Mouse (Mus musculus): ENCODE measurements around the gene Hfm1.

Gene Hfm1

GRCm38 (mm10) chr5:106925488-106926368 is at the start of gene Hfm1:
Gene Hfm1 (minus strand): TSS chr5:106926321.
- peak; percentile 47 to 66 for DNase-seq

DNA sequence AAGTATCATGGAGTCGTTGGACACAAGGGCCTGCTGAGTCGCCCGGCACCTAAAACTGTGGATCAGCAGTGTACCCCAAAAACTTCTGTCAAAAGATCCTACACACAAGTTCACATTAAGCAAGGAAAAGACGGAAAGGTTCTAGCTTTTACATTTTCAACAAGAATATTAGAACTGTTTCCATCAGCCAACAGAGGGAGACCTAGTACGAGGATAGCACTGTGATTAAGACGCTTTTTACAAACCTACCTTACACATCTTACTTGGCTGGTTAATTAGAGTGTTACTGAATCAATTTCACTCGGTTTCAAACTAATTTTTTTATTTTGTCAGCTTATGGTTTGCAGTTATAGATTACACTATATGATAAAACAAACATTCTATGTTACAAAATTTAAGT is 47.8 kb upstream of the Hfm1 start:
- no peak for DNase-seq

DNA sequence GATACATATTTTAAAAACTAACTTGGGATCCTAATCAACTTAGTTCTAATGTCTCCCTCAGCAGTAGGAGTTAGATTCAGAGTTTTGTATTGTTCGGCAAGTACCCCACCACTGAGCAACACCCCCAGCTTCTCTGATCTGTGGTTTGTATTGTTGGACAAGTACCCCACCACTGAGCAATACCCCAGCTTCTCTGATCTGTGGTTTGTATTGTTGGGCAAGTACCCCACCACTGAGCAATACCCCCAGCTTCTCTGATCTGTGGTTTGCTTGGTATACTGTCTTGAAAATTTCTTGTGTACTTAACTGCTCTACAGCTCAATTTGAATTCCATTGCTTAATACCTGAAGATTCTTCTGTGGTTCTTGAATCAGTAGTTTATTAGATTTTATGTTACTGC is 41.5 kb upstream of the Hfm1 start:
- no peak for DNase-seq

- DNase-seq, result no peak
Observed at GRCm38 (mm10) chr5:106966443-106966842, 40.3 kb upstream of the Hfm1 start.

GRCm38 (mm10) chr5:106964513-106965014 is 38.4 kb upstream of the Hfm1 start:
- no peak for DNase-seq

DNA sequence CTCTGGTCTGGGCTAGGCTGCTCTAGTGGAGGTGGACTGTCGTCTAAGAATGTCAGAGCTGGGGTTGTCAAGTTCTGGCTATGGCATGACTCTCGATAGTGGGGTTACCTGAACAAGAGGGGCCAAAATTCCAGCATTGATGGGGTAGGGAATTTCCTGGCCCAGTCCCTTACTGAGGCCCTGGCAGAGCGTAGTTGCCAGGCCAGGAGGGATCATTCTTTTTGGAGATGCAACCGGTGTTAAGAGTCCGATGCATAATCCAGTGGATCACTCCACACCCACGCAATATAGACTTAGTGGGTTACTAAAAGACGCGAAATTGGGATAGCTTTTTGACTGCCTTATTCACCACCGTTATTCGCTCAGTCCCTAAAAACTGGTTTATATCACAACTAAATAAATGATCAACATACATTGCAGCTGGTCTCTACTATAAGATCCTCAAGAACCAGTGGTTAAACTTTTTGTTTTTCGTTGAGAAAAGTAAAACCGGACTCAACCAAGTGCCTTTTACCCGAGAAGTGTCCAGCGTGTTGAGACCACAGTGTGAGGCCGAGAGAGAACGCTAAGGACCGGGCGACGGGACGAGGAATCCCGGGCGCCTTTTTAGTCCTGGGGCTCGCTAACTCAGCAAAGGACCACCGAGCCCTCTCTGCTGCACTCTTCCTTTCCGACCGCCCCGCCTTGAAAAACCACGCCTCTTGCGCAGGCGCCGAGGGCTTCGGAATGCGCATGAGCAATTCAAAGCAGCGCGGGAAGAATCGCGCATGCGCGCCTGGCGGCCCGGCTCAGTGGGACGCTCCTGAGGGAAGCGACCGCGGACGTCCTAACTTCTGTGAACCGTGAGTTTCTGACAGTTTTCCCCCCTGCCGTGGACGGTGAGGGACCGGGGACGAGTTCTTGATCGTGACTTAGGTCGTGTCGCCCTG is 37.7 kb upstream of the Hfm1 start, which contains the start of gene Cdc7:
Gene Cdc7, plus strand, starts transcription at position 739 of the 929 bp plus-strand sequence.
- peak; percentile 94 to 95 for DNase-seq

- no peak for DNase-seq
Observed at GRCm38 (mm10) chr5:106960451-106960850, 34.3 kb upstream of the Hfm1 start.

DNA sequence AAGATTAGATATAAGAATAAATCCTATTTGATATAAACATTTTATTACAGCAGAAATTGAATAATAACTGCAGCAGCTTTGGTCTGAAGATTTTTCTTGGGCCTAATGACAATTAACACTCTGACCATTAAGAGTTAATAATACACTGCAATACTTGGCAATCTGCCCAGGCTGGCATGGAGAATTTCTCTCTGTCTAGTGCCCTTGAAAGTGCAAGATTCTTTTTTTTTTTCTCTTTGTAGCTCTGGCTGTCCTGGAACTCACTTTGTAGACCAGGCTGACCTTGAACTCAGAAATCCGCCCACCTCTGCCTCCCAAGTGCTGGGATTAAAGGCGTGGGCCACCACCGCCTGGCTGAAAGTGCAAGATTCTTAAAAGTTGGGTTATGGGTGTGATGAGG is 32.9 kb upstream of the Hfm1 start:
- DNase-seq, result peak in 1 of 2 experiments; percentile 42

- DNase-seq, result no peak
Observed at GRCm38 (mm10) chr5:106956467-106956866, 30.3 kb upstream of the Hfm1 start.

- no peak for DNase-seq
Observed at GRCm38 (mm10) chr5:106948683-106949082, 22.6 kb upstream of the Hfm1 start.

DNA sequence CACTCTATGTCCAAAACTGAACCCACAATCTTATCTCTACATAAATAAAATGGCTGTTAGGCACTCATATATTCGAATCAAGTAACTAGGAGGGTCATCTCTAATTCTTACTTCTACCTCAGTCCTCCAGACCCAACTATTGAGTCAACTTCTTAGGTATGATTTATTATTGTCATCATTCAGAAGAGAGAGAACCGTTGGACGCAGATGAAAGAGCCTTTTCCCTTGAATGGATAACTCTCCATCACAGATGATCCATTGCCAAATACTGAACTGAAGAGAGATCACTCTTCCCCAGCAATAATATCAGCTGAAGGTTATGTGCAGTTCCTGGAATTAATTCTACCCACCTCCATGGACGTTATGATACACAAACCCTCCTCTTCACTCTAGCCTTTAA is 20.2 kb upstream of the Hfm1 start:
- DNase-seq, result no peak

GRCm38 (mm10) chr5:106927996-106928395 is 1.9 kb upstream of the Hfm1 start:
- DNase-seq, result no peak

- DNase-seq, result no peak
Observed at GRCm38 (mm10) chr5:106926369-106926686, 207 bp upstream of the Hfm1 start.

GRCm38 (mm10) chr5:106919315-106919714 is 6.8 kb downstream of the Hfm1 start:
- no peak for DNase-seq

DNA sequence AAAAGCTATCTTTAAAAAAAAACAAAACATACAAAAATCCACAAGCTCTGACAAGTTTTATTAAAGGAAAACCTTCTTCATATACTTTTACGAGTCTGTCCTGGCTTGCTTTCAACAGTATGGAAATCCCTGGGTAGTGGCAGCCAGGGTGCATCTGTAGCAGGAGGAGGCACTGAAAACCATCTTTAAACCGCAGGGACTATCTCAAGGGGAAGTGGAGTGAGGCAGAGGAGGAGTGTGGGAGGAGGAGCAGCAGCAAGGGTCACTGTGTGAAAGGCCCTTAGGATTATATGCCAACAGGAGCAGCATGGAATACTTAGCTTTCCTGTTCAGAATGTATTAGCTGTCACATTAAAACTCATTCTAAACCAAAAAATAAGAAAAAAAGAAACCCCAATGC is 29.2 kb downstream of the Hfm1 start:
- no peak for DNase-seq

DNA sequence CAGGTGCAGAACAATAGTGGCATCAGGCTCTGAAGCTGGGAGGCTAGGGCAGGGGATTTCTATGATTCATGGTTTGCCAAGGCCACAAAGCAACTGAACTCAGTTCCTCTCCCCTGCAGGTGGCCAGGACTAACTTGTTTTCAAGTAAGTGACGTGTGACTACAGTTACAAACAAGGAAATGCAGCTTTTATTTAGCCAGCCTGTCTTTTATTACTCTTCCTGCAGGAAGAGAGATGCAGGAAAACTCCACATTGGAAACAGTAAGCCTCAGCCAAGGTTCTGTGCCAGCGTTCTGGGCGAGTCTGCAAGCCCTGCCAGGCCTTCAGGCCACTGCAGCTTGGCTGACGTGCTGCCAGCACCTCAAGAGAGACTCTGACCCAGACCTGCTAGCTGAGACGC is 34.3 kb downstream of the Hfm1 start:
- DNase-seq, result peak in 1 of 2 experiments; percentile 29

GRCm38 (mm10) chr5:106887303-106888071 is 38.6 kb downstream of the Hfm1 start:
- no peak for DNase-seq

DNA sequence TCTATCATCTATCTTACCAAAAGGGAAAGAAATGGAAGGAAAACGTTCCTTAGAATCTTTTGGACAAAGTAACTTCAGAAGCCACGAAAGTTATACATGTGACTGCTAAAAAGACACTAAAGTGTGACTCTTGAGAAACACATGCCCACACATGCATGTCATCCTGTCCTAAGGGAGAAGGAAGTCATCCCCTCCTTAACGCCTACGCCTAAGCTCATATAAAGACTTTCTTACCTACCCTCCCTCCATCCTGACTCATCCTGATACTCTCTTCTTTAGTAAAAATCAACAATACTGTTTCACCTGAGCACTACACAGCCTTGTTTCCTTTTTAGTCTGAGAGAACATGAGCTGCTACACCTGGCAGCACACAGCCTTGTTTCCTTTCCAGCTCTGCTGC is 40.6 kb downstream of the Hfm1 start:
- DNase-seq, result no peak

- DNase-seq, result no peak
Observed at GRCm38 (mm10) chr5:106876438-106876837, 49.7 kb downstream of the Hfm1 start.

DNA sequence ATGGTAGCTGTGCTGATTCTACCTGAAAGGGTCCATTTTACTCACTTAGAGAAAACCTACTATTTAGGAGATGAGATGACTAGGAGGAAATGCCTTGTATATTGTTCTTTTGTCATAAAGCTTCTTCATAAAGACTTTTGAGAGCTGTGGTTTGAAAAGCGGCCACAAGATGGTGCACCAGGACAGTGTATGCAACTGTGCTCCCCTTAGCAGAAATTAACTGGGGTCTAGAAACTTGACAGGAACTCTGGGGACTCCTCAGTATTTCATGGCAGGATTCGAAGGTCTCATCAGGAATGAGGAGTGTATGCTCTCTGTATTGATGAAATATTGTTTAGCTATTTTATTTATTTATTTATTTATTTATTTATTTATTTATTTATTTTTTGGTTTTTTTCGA is 65.7 kb downstream of the Hfm1 start:
- peak; percentile 28 to 74 for DNase-seq

DNA sequence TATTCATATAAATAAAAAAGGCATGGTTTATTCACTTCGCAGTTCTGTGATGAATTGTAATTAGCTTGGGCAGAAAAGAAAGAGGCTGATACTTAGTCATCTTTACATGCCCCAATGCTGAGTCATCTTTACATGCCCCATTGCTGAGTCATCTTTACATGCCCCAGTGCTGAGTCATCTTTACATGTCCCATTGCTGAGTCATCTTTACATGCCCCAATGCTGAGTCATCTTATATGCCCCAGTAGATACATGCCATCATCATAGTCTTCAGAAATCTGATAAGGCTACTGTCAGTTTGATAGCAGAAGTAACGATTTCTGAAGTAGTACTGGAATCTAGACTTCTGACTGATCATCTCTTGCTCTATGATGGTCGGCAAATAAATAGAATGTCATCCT is 72.8 kb downstream of the Hfm1 start:
- DNase-seq, result no peak

DNA sequence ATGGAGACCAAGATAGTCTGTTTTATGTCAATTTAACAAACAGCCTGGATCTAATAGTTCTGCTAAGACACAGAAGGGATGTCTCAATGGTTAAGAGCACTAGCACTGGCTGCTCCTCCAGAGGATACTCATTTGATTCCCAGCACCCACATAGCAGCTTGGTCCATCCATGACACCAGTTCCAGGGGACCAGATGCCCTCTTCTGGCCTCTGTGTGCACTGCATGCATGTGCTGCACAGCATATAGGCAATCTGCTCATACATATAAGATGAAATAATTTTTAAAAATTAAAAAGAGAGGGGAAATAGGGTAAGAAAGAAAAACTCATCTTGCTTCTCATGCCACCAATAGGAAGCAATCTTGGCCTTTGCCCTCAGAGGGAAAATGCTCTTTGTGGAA is 79.1 kb downstream of the Hfm1 start:
- DNase-seq, result no peak

DNA sequence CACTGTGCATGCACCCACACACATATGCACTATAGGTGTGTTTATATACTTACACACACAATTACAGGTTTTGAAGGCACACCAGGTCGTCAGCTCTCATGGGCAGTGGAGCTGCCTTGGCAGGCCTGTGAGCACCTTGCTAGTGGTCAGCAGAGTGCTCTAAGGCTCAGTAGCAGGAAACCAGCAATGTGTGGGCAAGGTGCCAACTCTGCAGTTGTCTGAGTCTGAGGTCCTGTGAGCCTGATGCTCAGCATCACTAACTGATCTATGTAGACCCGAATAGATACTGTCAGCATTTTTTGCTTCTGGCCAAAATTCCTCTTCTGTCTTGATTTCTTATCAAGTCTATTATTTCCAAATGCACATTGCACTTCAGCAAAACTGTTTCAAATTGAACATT is 82.2 kb downstream of the Hfm1 start:
- DNase-seq, result no peak
